Mouse (Mus musculus): ENCODE measurements at regions not wholly inside any gene's neighbourhood (a gene's known extent, or its start where the extent isn't known, plus 50 kb on each side); places are given as distances from the start of the nearest gene placed in this dataset.
A peak's percentile ranks its signal among the peaks of the same experiment; 100 is the strongest.

DNA sequence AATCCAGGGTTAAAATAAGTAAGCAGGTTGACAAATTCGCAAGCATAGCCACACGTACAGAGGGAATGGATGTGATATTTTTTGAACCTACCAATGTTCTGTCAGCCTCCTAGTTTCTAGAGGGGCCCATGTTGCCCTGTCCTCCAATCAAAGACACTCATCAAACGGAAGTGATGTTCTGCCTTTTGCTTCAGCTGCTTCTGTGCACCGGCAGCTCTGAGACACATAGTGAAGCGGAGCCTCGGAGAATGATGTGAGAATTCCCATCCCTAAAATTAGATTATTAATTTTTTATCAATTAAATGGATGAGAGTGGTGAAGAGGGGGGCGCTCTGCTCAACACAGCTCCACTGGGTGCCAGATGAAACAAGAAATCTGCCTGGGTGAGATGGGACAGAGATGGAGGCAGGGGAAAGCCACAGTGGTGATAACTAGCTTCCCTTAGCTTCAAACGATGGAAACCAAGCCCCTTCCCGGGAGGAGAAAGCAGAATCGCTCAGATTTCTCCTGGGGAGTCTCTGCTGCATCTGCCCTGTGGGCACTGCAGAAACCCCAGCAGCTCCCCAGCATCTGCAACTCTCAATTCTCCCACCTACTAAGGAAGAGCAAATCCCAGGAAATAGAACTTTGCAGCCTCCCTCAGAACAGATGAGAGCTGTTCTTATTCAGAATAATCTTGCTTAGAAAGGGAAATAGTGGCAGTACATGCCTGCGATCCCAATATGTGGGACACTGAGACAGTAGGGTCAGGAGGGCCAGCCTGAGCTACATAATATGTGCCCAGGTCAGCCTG lies 391.7 kb upstream of the Clint1 start:
- Histone ChIP-seq H3K27ac (ENCODE audit: low read depth, low read length) (no peak overlapping the region), H3K4me1 (ENCODE audit: control insufficient read depth, insufficient read depth, low read length) (peaks cover 1% of the 10 kb centered on the region; the same call in 1 of the 2 replicates), H3K36me3 (ENCODE audit: control insufficient read depth, insufficient read depth, low read length) (no peaks in the 10 kb centered on the region), H3K4me3 (ENCODE audit: low read depth, low read length) (no peak overlapping the region), H3K9ac (ENCODE audit: low read length) (no peak overlapping the region), H3K4me2 (ENCODE audit: low read length) (no peak overlapping the region), H3K27me3 (replicated peaks; ENCODE audit: control insufficient read depth, insufficient read depth, low read length) (no peaks in the 10 kb centered on the region), H3K9me3 (replicated peaks; ENCODE audit: control insufficient read depth, low read length) (no peaks in the 10 kb centered on the region)
- ATAC-seq: no peak
- DNase-seq (ENCODE audit: low spot score): no peak
- 87% methylated on average over 11 of the region's 11 CpGs for WGBS

DNA sequence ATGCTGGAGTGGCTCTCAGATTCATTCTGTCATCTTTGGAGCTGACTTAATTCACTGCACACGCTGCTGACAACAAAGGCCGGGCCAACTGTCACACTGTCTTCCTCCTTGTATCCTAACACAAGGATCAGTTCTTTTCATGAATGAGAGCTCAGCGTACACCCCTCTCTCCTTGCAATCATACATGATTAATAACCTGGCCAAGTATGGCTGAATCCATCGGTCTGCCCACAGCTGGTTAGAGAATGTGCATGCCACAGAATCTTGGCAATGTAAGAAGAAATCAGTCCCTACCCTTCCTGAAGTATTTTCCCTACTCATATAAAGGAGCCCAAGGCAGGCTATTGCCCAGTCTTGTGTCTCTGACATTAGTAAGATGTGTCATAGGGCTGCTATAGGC lies 387.4 kb upstream of the Clint1 start:
- ATAC-seq: no peak
- Histone ChIP-seq H3K9me3 (replicated peaks; ENCODE audit: control insufficient read depth, low read length) (no peaks in the 10 kb centered on the region), H3K9ac (ENCODE audit: low read length) (no peak overlapping the region), H3K27me3 (replicated peaks; ENCODE audit: control insufficient read depth, insufficient read depth, low read length) (no peaks in the 10 kb centered on the region), H3K36me3 (ENCODE audit: control insufficient read depth, insufficient read depth, low read length) (no peaks in the 10 kb centered on the region), H3K4me3 (ENCODE audit: low read depth, low read length) (no peak overlapping the region), H3K4me2 (ENCODE audit: low read length) (no peak overlapping the region), H3K27ac (ENCODE audit: low read depth, low read length) (no peak overlapping the region), H3K4me1 (ENCODE audit: control insufficient read depth, insufficient read depth, low read length) (peaks cover 3% of the 10 kb centered on the region; the same call in 1 of the 2 replicates)
- 74% methylated on average over 4 of the region's 4 CpGs for WGBS
- peak; percentile 3 for DNase-seq (ENCODE audit: low spot score)

DNA sequence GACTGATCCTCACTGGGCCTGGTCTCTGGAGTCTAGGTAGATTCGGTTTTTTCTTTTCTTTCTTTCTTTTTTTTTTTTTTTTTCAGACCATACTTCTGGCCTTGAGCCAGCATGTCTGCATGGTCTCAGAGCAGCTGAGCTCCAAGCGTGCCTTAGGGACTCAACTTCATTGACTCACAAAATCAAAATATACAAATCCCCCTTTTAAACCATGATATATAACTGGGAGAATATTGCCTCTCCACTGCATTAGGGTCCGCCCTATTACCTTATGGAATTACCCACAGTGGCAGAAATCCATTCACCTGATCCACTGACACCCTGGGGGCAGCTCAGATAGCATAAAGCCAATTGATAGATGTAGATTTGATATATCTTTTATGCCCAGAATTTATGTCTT lies 385.5 kb upstream of the Clint1 start:
- DNase-seq (ENCODE audit: low spot score) (peak; percentile 18), ATAC-seq (no peak)
- Histone ChIP-seq H3K4me3 (ENCODE audit: low read depth, low read length) (no peak overlapping the region), H3K27ac (ENCODE audit: low read depth, low read length) (no peak overlapping the region), H3K4me2 (ENCODE audit: low read length) (no peak overlapping the region), H3K9me3 (replicated peaks; ENCODE audit: control insufficient read depth, low read length) (no peaks in the 10 kb centered on the region), H3K27me3 (replicated peaks; ENCODE audit: control insufficient read depth, insufficient read depth, low read length) (no peaks in the 10 kb centered on the region), H3K4me1 (ENCODE audit: control insufficient read depth, insufficient read depth, low read length) (peaks cover 3% of the 10 kb centered on the region; the same call in 1 of the 2 replicates), H3K9ac (ENCODE audit: low read length) (no peak overlapping the region), H3K36me3 (ENCODE audit: control insufficient read depth, insufficient read depth, low read length) (no peaks in the 10 kb centered on the region)
- WGBS: 57% methylated on average over 3 of the region's 3 CpGs

DNA sequence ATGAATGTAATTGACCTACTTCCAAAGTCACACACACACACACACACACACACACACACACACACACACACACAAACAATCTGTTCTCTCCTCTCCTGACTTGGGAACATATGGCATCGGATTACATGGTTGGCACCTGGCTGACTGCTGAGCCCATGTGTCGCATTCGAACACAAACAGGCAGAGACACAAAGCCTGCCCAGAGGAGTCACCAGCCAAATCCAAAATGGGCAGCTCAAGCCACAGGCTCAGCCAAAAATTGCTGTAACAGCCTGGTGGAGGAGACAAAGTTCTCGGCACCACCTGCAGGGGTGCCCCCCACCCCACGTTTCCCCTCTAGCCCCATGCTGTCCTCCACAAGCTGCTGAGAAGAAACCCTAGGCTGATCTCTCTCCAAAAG lies 379.7 kb upstream of the Clint1 start:
- peak; percentile 83 for ATAC-seq
- H3K4me1 ChIP-seq (ENCODE audit: control insufficient read depth, insufficient read depth, low read length): 0 out of 2 replicates have a peak, but pooled peaks cover 2% of the 10 kb centered on the region
- no peaks in the 10 kb centered on the region for H3K27me3 ChIP-seq (replicated peaks; ENCODE audit: control insufficient read depth, insufficient read depth, low read length)
- no peak overlapping the region for H3K27ac ChIP-seq (ENCODE audit: low read depth, low read length)
- no peaks in the 10 kb centered on the region for H3K9me3 ChIP-seq (replicated peaks; ENCODE audit: control insufficient read depth, low read length)
- no peaks in the 10 kb centered on the region for H3K36me3 ChIP-seq (ENCODE audit: control insufficient read depth, insufficient read depth, low read length)
- no peak overlapping the region for H3K4me2 ChIP-seq (ENCODE audit: low read length)
- DNase-seq (ENCODE audit: low spot score): peak; percentile 78
- WGBS: 50% methylated on average over 5 of the region's 5 CpGs
- no peak overlapping the region for H3K4me3 ChIP-seq (ENCODE audit: low read depth, low read length)
- no peak overlapping the region for H3K9ac ChIP-seq (ENCODE audit: low read length)

DNA sequence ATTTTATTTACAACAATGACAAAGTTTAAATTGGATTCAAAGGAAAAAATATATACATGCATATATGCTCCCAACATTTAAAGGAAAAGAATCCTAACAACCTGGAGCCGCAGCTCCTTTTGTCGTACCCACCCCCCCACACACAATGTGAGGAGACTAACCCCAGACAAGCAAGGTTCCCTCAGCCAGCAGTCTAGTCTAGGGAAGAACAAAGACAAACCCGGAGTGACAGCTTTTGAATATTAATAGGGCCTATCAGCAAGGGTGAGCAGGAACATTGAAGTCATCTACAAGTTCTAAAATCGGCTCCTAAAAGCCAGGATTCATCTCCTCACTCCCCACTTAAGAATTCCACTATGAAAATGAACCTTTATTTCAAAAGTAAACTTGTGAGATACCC lies 374.9 kb upstream of the Clint1 start:
- 57% methylated on average over 4 of the region's 4 CpGs for WGBS
- Histone ChIP-seq H3K4me1 (ENCODE audit: control insufficient read depth, insufficient read depth, low read length) (0 out of 2 replicates have a peak, but pooled peaks cover 2% of the 10 kb centered on the region), H3K4me2 (ENCODE audit: low read length) (no peak overlapping the region), H3K36me3 (ENCODE audit: control insufficient read depth, insufficient read depth, low read length) (no peaks in the 10 kb centered on the region), H3K27me3 (replicated peaks; ENCODE audit: control insufficient read depth, insufficient read depth, low read length) (no peaks in the 10 kb centered on the region), H3K9me3 (replicated peaks; ENCODE audit: control insufficient read depth, low read length) (no peaks in the 10 kb centered on the region), H3K9ac (ENCODE audit: low read length) (no peak overlapping the region), H3K27ac (ENCODE audit: low read depth, low read length) (no peak overlapping the region), H3K4me3 (ENCODE audit: low read depth, low read length) (no peak overlapping the region)
- DNase-seq (ENCODE audit: low spot score) (peak; percentile 36), ATAC-seq (no peak)

DNA sequence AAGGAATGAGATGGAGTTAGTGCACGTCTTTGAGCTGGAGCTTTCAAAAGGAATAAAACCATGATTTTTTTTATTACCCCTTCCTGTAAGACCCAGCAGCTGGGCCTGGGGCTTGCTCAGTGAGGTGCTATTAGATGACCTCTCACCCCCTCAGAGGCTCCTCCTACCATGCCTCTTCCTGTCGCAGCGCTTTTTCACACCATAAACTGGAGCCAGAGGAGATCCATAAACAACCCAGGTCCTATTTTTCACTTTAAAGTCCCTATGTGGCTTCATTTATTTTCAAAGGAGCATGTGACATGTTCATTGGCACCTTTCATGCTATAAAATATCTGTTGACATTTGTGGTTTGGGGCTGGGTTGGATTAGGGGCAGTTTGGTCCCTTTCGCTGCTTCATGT lies 365.9 kb upstream of the Clint1 start:
- H3K4me2 ChIP-seq (ENCODE audit: low read length): no peak overlapping the region
- no peaks in the 10 kb centered on the region for H3K27me3 ChIP-seq (replicated peaks; ENCODE audit: control insufficient read depth, insufficient read depth, low read length)
- no peak overlapping the region for H3K27ac ChIP-seq (ENCODE audit: low read depth, low read length)
- no peak overlapping the region for H3K9ac ChIP-seq (ENCODE audit: low read length)
- 94% methylated on average over 4 of the region's 4 CpGs for WGBS
- H3K36me3 ChIP-seq (ENCODE audit: control insufficient read depth, insufficient read depth, low read length): no peaks in the 10 kb centered on the region
- no peak overlapping the region for H3K4me3 ChIP-seq (ENCODE audit: low read depth, low read length)
- no peaks in the 10 kb centered on the region for H3K4me1 ChIP-seq (ENCODE audit: control insufficient read depth, insufficient read depth, low read length)
- DNase-seq (ENCODE audit: low spot score): no peak
- no peak for ATAC-seq
- no peaks in the 10 kb centered on the region for H3K9me3 ChIP-seq (replicated peaks; ENCODE audit: control insufficient read depth, low read length)

DNA sequence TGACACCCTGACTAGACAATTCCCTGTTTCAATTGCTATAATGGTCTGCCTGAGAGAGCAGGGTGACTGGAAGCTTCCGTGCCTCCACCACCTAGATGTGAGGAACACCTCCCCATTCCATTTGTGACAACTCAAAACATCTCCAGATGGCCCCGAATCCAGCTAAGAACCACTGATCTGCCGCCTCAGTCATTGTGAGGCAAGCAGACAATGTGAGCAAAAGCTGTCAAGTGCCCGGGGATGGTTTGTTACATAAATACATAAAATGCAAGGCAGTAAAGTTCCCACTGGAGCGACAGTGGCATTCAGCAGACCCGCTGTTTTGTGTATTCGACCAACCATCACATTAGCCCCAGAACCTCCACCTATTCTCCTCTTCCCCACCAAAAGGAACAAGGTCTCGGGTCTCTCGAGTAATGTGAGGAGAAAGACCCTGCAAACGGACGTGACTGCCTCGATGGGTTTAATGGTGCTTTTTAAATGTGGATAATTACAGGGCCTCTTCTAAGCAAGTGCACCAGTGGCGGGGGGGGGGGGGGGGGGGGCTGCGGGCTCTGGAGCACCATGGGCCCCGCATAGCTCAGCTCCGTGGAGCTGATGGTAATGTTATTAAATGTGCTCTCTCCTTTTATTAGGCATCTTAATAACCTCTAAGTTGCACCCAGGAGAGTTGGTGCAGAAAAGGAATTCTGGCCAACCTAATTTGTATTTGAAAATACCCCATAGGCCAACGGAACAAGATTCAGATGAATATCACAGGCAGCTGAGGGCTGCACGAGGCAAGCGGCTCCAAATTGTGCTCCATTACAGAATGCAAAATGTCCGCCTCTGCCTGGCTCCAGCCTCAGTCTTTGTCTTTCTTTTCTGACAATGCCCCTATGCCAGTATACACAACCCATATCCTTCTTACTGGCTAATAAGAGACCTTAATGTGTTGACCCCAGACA lies 360.6 kb upstream of the Clint1 start:
- H3K4me3 ChIP-seq (ENCODE audit: low read depth, low read length): no peak overlapping the region
- WGBS: 52% methylated on average over 18 of the region's 20 CpGs
- ATAC-seq: peak; percentile 46; the same call in 1 of the 2 replicates
- no peak overlapping the region for H3K4me2 ChIP-seq (ENCODE audit: low read length)
- H3K4me1 ChIP-seq (ENCODE audit: control insufficient read depth, insufficient read depth, low read length): no peaks in the 10 kb centered on the region
- no peak overlapping the region for H3K9ac ChIP-seq (ENCODE audit: low read length)
- no peaks in the 10 kb centered on the region for H3K9me3 ChIP-seq (replicated peaks; ENCODE audit: control insufficient read depth, low read length)
- H3K36me3 ChIP-seq (ENCODE audit: control insufficient read depth, insufficient read depth, low read length): no peaks in the 10 kb centered on the region
- peak; percentile 22 for DNase-seq (ENCODE audit: low spot score)
- H3K27me3 ChIP-seq (replicated peaks; ENCODE audit: control insufficient read depth, insufficient read depth, low read length): no peaks in the 10 kb centered on the region
- H3K27ac ChIP-seq (ENCODE audit: low read depth, low read length): no peak overlapping the region

DNA sequence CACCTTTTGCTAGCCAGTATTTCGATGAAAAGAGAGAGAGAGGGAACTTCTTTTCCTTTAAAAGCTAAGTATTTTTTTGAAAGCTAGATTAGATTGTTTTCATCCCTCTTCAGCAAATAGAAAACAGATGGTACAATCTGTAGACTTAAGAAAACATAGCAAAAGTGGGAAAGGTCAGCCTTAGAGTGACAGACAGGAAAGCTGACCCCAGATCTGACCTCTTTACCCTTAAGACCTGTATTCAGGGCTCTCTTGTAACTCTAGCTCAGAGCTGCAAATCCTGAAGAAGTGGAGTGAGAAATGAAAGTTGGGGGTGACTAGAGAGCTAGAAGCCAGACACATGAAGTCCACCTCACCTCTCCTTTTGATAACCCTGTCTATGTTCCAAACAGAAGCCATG lies 356.6 kb upstream of the Clint1 start:
- H3K4me3 ChIP-seq (ENCODE audit: low read depth, low read length): no peak overlapping the region
- no peaks in the 10 kb centered on the region for H3K9me3 ChIP-seq (replicated peaks; ENCODE audit: control insufficient read depth, low read length)
- ATAC-seq (no peak), DNase-seq (ENCODE audit: low spot score) (no peak)
- no peak overlapping the region for H3K27ac ChIP-seq (ENCODE audit: low read depth, low read length)
- H3K4me2 ChIP-seq (ENCODE audit: low read length): no peak overlapping the region
- WGBS: 80% methylated on average over 1 of the region's 1 CpGs
- no peaks in the 10 kb centered on the region for H3K36me3 ChIP-seq (ENCODE audit: control insufficient read depth, insufficient read depth, low read length)
- H3K4me1 ChIP-seq (ENCODE audit: control insufficient read depth, insufficient read depth, low read length): no peaks in the 10 kb centered on the region
- no peak overlapping the region for H3K9ac ChIP-seq (ENCODE audit: low read length)
- H3K27me3 ChIP-seq (replicated peaks; ENCODE audit: control insufficient read depth, insufficient read depth, low read length): no peaks in the 10 kb centered on the region

Data from forebrain, embryonic 14.5 days (tissue).